Mouse (Mus musculus): Measurements from ENCODE around the gene Rdh8. TPM values are rescaled to one million over a fixed set of nuclear protein-coding genes. Genes with fewer than 3 reads are reported as not detected.

Rdh8 gene
- total RNA-seq (2021), result not detected

- intact Hi-C loops (cut with DNase I), result no loop called here
- DNase-seq (ENCODE audit: low spot score in 2 of 2), result no peak
Observed at GRCm38 (mm10) chr9:20818236-20818635, at the start of gene Rdh8. Gene Rdh8, plus strand, starts transcription at chr9:20818503.

- DNase-seq (ENCODE audit: low spot score in 2 of 2), result no peak
- intact Hi-C loops (cut with DNase I), result no loop called here
Observed at GRCm38 (mm10) chr9:20781286-20781685, 37.0 kb upstream of the Rdh8 start.

- DNase-seq (ENCODE audit: low spot score in 2 of 2), result no peak
- intact Hi-C loops (cut with DNase I), result no loop called here
Observed at GRCm38 (mm10) chr9:20785055-20785454, 33.2 kb upstream of the Rdh8 start.

DNA sequence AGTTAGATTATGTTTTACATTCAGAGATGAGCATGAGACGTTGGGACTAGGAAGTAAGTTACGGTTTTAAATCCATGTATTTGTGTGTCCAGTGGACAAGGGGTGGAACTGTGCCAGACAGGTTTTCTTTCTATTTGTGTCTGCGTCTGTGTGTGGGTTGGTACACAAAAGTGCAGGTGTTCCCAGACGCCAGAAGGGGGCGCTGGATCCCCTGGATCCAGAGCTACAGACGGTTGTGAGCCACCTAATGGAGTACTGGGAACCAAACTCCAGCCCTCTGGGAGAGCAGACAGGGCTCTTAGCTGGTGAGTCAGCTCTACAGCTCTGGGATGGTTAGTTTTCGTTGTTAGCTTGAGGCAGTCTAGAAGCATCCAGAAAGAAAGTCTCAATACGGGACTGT is 30.3 kb upstream of the Rdh8 start:
- intact Hi-C loops (cut with DNase I), result no loop called here
- DNase-seq (ENCODE audit: low spot score in 2 of 2), result no peak

DNA sequence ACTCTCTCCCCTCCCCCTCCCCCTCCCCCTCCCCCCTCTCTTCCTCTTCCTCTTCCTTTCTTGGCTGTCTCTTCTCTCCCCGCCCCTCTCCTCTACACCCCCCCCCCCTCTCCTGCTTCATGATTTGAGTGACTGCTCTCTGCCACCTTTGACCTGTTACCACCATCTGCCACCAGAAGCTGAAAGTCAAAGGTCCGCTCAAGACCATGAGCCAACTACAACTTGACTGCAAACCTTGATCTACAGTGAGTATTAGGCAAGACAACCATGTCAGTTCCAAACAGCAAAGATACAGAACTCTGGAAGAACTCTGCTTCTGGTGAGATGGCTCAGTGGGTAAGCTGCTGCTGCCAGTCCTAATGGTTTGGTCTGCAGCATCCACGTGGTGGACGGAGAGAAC is 28.7 kb upstream of the Rdh8 start:
- intact Hi-C loops (cut with DNase I), result no loop called here
- DNase-seq (ENCODE audit: low spot score in 2 of 2), result no peak

- intact Hi-C loops (cut with DNase I), result no loop called here
- no peak for DNase-seq (ENCODE audit: low spot score in 2 of 2)
Observed at GRCm38 (mm10) chr9:20790345-20790744, 28.0 kb upstream of the Rdh8 start.

- DNase-seq (ENCODE audit: low spot score in 2 of 2), result peak; percentile 39 to 59
- intact Hi-C loops (cut with DNase I), result no loop called here
Observed at GRCm38 (mm10) chr9:20794108-20794806, 24.0 kb upstream of the Rdh8 start.

DNA sequence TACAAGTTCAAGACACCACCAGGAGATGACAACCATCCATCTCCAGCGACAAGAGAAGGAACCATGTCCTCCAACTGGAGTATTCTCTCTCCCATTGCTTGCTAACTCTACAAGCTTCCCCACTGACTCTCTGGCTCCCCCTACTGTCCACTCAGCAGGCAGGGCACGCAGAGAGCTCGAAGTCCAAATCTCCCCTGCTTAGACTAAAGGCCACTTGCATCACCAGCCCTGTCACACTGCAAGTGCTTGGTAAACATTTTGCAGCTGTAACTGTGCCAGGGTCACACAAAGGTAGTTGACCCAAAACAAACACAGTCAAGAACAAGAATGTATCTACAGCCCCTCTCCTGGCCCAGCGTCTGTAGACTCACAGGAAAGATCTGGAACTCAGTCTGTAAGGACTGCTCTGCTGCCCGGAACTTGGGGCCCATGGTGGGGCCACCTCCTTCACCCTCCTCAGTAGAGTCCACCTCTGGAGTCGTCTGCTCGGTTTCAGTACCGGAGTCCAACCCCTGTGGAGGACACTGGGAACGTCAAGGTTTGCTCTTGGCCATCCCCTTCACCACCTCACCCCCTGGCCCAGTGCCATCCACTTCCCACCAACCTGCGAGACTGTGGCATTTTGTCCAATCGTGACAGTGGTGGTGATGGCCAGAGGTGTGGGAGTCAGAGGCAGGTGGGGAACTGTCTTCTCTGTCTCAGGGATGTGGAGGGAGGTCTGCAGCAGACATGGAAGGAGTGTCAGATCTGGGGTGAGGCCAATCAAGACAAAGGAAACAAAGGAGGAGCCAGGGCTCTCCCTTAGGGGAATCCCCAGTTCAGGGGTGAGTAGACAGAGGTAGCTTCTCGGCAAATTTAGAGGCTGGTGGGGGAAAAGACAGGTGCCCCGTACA is 13.8 kb upstream of the Rdh8 start:
- intact Hi-C loops (cut with DNase I), result loop anchor here (10.0 kb wide), 1 partner anchor 60 kb away; the partner anchor contains the start of gene Olfm2

DNA sequence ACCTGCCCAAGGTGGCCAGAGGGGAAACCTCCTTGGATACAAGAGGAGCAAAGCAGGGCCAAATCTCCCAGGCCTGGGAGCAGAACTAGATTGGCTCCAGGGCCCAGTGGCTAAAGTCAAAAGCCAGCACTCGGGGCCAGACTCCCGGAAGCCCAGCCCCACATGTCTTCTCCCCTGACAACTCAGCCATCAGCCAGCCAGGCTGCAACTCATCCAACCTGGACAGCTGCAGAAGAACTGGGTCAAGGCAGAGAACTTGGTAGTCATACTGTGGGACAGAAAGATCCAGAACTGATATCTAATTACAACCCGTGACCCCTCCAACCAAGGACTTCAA is 13.2 kb upstream of the Rdh8 start:
- DNase-seq (ENCODE audit: low spot score in 2 of 2), result no peak
- intact Hi-C loops (cut with DNase I), result loop anchor here (10.0 kb wide), 1 partner anchor 60 kb away; the partner anchor contains the start of gene Olfm2

More for the DNA sequence above, 13.8 kb upstream of the Rdh8 start:
- peak; percentile 47 to 48 for DNase-seq (ENCODE audit: low spot score in 2 of 2)

- intact Hi-C loops (cut with DNase I), result loop anchor here (10.0 kb wide), 1 partner anchor 61 kb away; the partner anchor contains the start of gene Olfm2
- no peak for DNase-seq (ENCODE audit: low spot score in 2 of 2)
Observed at GRCm38 (mm10) chr9:20805706-20806105, 12.6 kb upstream of the Rdh8 start.

DNA sequence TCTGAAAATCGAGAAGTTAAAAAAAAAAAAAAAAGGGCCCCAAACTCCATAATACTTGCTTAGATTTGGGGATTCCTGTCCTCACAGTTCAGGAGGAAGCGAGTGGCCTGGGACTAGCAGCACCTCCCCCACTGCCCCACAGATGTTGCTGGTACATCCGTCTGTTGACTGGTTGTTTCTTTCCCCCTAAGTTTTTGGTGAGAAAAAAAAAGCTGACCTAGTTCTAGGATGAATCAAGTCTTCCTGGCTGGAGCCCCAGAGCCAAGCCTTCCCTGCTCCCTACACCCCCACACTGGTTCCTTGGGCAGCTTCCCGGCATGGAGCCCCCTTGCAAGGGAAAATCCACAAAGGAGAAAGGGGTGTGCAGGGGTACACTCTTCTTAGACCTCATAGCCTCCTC is 8.0 kb upstream of the Rdh8 start:
- intact Hi-C loops (cut with DNase I), result no loop called here
- no peak for DNase-seq (ENCODE audit: low spot score in 2 of 2)

DNA sequence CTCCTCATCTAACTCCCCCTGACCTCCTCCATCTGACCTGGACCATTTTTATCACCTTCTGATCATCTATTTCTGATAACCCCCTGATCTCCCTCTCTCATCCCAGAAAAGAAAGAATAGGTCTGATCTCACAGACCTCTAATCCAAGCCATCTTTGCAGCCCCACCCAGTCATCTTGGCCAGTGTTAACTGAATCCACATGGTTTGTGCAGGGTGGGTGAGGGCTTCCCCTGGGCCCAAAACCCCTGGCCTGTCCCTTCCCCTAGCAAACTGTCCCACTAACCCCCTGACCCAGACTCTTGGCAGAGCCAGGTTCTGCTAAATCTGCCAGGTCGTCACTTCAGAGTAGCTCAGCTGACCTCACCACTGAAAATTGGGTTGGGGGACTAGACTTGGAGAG is 7.5 kb upstream of the Rdh8 start:
- intact Hi-C loops (cut with DNase I), result no loop called here
- no peak for DNase-seq (ENCODE audit: low spot score in 2 of 2)

DNA sequence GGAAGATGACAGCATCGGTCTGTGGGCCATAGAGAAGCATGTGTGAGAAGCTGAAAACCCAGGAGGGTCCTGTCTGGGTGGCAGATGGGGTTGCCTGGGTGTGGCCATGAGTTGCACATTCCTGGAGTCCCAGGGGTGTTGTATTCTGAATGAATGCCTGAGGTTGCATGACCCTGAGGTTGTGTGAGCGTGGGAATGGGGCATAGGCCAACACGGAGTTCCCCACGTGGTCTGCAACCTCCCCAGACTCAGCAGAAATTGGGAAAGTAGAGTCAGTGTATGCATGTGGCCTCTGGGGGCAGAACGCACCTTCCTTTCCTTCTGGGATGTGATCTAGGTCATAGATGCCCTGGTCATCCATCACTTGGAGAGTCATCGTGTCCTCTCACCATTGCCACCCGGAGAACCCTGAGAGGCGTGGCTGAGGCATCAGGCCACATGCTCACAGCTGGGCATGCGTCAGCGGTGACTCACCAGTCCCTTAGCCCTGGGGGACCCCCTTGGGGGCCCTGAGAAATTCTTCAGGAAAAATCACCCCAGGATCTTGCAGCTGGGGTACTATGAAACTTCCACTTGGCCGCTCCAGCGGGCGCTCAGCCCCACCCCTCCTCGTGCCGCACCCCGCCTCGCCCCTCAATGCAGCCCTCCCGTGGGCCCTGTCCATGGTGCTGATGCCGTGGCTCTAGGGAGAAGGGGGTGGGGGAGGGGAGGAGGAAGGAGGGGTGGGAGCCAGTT is 5.6 kb upstream of the Rdh8 start:
- no peak for DNase-seq (ENCODE audit: low spot score in 2 of 2)
- intact Hi-C loops (cut with DNase I), result no loop called here

DNA sequence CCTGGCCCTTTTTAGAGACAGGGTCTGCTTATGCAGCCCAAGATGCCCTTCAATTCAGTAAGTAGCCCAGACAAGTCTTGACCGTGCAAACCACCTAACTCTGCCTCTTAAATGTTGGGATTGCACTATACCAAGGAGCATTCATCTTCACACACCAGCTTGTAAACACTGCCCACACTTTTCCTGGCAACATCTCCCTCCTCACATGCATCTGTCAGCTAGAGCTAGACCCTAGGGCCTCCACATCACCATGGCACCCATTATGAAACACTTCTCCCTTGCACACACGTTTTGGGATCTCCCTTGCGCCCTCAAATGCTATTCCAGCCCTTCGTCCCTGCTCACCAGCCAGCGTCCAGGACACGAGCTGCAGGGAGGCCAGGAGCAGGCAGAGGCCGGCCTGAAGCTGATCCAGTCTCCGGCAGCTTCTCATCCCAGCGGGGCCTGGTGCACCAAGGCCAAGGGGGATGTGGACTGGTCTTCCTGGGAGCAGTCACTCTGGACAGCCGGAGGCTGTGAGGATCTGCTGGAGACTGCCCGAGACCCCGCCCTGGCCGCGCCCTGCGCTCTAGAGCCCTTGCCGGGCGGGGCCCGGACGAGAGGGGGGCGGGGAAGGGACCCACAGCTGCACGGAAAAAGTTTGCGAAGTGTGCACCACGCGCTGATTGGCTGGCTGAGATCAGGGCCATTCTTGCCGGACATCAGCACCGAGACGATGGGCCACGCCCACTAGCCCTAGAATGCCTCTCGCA is 3.6 kb upstream of the Rdh8 start, which contains the start of gene Col5a3:
Col5a3 (minus strand) TSS at position 547 of the 752 bp plus-strand sequence.
- no peak for DNase-seq (ENCODE audit: low spot score in 2 of 2)
- intact Hi-C loops (cut with DNase I), result no loop called here

DNA sequence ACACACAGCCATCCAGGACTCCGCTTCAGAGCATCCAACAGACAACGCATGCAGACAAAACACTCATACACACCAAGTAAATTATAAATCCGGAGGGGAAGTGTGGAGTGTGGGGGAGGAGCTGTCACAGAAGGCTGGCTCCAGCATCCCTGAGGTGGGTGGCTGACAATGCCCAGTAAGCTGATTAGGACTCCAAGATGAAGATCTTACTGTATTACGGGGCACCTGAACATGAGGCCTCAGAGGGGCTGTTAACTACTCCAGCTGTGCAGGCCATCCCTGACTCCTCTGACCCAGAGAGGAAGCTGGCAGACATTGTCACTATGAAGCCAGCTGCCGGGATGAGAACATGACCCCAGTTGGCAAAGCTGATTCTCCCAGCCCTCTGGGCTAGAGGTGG is 1.7 kb downstream of the Rdh8 start:
- intact Hi-C loops (cut with DNase I), result no loop called here

DNA sequence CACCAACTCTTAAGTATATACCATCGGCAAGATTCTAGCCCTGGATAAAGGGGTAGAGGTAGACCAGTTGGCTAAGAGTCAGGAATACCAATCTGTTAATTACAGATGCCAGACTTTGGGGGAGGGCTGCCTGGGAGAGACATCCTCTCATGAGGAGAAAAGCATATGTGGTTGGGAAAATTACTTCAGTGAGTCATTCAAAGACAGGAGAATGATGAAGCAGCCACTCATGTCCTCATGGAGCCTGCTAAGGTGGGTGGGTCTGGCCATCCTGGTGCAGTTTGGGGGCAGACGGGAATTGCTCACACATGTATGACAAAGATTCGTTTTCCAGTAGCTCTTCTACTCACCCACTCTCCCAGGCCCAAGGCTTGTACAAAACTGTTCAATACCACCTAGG is 4.5 kb downstream of the Rdh8 start:
- DNase-seq (ENCODE audit: low spot score in 2 of 2), result peak; percentile 24 to 30
- intact Hi-C loops (cut with DNase I), result no loop called here

More for the DNA sequence above, 1.7 kb downstream of the Rdh8 start:
- no peak for DNase-seq (ENCODE audit: low spot score in 2 of 2)

GRCm38 (mm10) chr9:20825781-20826180 is 7.5 kb downstream of the Rdh8 start:
- intact Hi-C loops (cut with DNase I), result no loop called here
- DNase-seq (ENCODE audit: low spot score in 2 of 2), result no peak

DNA sequence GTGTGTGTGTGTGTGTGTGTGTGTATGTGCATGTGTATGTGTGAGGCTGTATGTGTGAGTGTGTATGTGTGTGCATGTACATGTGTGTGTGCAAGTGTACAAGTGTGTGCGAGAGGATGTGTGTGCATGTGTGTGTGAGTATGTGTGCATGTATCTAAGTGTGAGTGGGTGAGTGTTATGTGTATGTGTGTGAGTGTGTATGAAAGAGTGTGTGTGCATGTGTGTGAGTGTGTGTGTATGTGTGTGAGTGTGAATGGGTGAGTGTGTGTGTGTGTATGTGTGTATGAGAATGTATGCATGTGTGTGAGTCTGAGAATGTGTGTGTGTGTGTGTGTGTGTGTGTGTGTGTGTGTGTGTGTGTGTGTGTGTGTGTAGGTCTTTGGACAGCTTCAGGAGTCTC is 9.8 kb downstream of the Rdh8 start:
- DNase-seq (ENCODE audit: low spot score in 2 of 2), result no peak
- intact Hi-C loops (cut with DNase I), result no loop called here

GRCm38 (mm10) chr9:20830901-20831643 is 12.8 kb downstream of the Rdh8 start:
- DNase-seq (ENCODE audit: low spot score in 2 of 2), result peak; percentile 92 to 93
- intact Hi-C loops (cut with DNase I), result loop anchor here (2.0 to 5.0 kb wide), 2 partner anchors 90 to 169 kb away; no protein-coding TSS in a partner anchor

Measured in left cerebral cortex, postnatal 36 days (tissue).